Mouse (Mus musculus) embryonic fibroblast, embryonic 13.5 days (primary cell): ENCODE data around the gene Nat10.

Source experiments
- CTCF ChIP-seq: IDR thresholded peaks from 2 replicates; pipeline ENCODE4 v1.5.1; 2011; ENCODE audit warnings: mild to moderate bottlenecking, control low read depth, low read length, moderate library complexity, borderline replicate concordance; ENCODE audit not compliant: insufficient read depth
- POLR2A ChIP-seq: IDR thresholded peaks from 2 replicates; pipeline ENCODE4 v1.6.1; 2011; ENCODE audit warnings: low read depth, mild to moderate bottlenecking, control low read depth, low read length, moderate library complexity

GRCm38 (mm10) chr2:103690425-103690824 is 70.6 kb downstream of the Nat10 start:
- TF ChIP-seq CTCF: no peak
- no peak for TF ChIP-seq POLR2A
